Mouse (Mus musculus) CH12.LX (cell line): ENCODE measurements around the gene Zc2hc1b. TPM values are rescaled to one million over a fixed set of nuclear protein-coding genes. Genes with fewer than 3 reads are reported as not detected.

Experiments used
- DNase-seq: peaks from one replicate; pipeline ENCODE4 v3.0.0-alpha.2; 2013; ENCODE audit errors: extremely low read depth
- H3K27ac ChIP-seq: 2 replicates; pipeline ENCODE4 v1.5.1; 2012; ENCODE audit warnings: low read depth, mild to moderate bottlenecking, control low read depth, moderate library complexity; ENCODE audit not compliant: insufficient read depth
- H3K27me3 ChIP-seq: replicated peaks from 2 replicates; pipeline ENCODE3; 2012; ENCODE audit warnings: inconsistent platforms
- H3K36me3 ChIP-seq, 2 experiments: replicated peaks in 1 of 2; 2 replicates each; pipeline versions ENCODE3 to v1.6.1; 2012; ENCODE audit warnings: inconsistent platforms in 1 of 2, low read length in 1 of 2, mild to moderate bottlenecking in 1 of 2, mixed read lengths in 1 of 2, moderate library complexity in 1 of 2; ENCODE audit not compliant: control insufficient read depth in 1 of 2, insufficient read depth in 1 of 2
- H3K4me1 ChIP-seq, 2 experiments: 2 replicates each; pipeline ENCODE4 v1.6.1; 2012; ENCODE audit warnings: inconsistent platforms in 1 of 2, moderate library complexity in 1 of 2; ENCODE audit not compliant: insufficient read depth in 2 of 2, control insufficient read depth in 1 of 2
- H3K4me2 ChIP-seq: 2 replicates; pipeline ENCODE4 v1.6.1; 2012; ENCODE audit warnings: low read depth, mild to moderate bottlenecking, control low read depth; ENCODE audit not compliant: poor library complexity, insufficient read depth, severe bottlenecking
- H3K4me3 ChIP-seq, 3 experiments: fragments of 150-350 bp in 1 of 3; sonication (generic) in 1 of 3; replicated peaks in 1 of 3; 2 replicates each; pipeline versions ENCODE3 to v1.5.1; 2011 to 2012; ENCODE audit warnings: low read depth in 2 of 3, low read length in 2 of 3, mild to moderate bottlenecking in 2 of 3, moderate library complexity in 2 of 3, control low read depth in 1 of 3, improper control_type of control experiment in 1 of 3, inconsistent platforms in 1 of 3, mixed read lengths in 1 of 3; ENCODE audit not compliant: poor library complexity in 1 of 3
- H3K79me2 ChIP-seq: replicated peaks from 2 replicates; pipeline ENCODE4 v1.6.1; 2012; ENCODE audit warnings: mild to moderate bottlenecking, moderate library complexity; ENCODE audit not compliant: control insufficient read depth, poor library complexity, insufficient read depth, severe bottlenecking; ENCODE audit errors: extremely low read depth
- H3K9ac ChIP-seq: 2 replicates; pipeline ENCODE4 v1.6.1; 2012; ENCODE audit warnings: low read depth, mild to moderate bottlenecking, control low read depth, moderate library complexity; ENCODE audit not compliant: insufficient read depth
- H3K9me3 ChIP-seq: replicated peaks from 2 replicates; pipeline ENCODE3; 2012; ENCODE audit warnings: low read length, inconsistent platforms, mixed read lengths
- BHLHE40 ChIP-seq: IDR thresholded peaks from 2 replicates; pipeline ENCODE4 v1.6.1; 2011; ENCODE audit warnings: mild to moderate bottlenecking, low read depth, low read length, improper control_type of control experiment
- CHD2 ChIP-seq: IDR thresholded peaks from 2 replicates; pipeline ENCODE4 v1.6.1; 2011; ENCODE audit warnings: low read length, improper control_type of control experiment
- ELF1 ChIP-seq: IDR thresholded peaks from 2 replicates; pipeline ENCODE4 v1.6.1; 2014; ENCODE audit warnings: low read depth, mild to moderate bottlenecking, inconsistent platforms, low read length, improper control_type of control experiment
- EP300 ChIP-seq: IDR thresholded peaks from 2 replicates; pipeline ENCODE4 v1.6.1; 2011; ENCODE audit warnings: low read length, improper control_type of control experiment
- IRF4 ChIP-seq: IDR thresholded peaks from 2 replicates; pipeline ENCODE4 v1.6.1; 2014; ENCODE audit warnings: low read depth, mild to moderate bottlenecking, inconsistent platforms, low read length, improper control_type of control experiment
- JUND ChIP-seq: conservative IDR thresholded peaks from 2 replicates; pipeline ENCODE4 v1.6.1; 2011; ENCODE audit warnings: low read depth, low read length, improper control_type of control experiment
- KAT2A ChIP-seq: IDR thresholded peaks from 2 replicates; pipeline ENCODE4 v1.6.1; 2012; ENCODE audit warnings: low read length, improper control_type of control experiment, inconsistent platforms; ENCODE audit not compliant: insufficient replicate concordance
- MAFK ChIP-seq: IDR thresholded peaks from 2 replicates; pipeline ENCODE4 v1.6.1; 2011; ENCODE audit warnings: low read length, improper control_type of control experiment; ENCODE audit not compliant: insufficient replicate concordance
- MEF2A ChIP-seq: IDR thresholded peaks from 2 replicates; pipeline ENCODE4 v1.6.1; 2014; ENCODE audit warnings: low read depth, mild to moderate bottlenecking, inconsistent platforms, low read length, improper control_type of control experiment, borderline replicate concordance
- MXI1 ChIP-seq: IDR thresholded peaks from 2 replicates; pipeline ENCODE4 v1.6.1; 2011; ENCODE audit warnings: mild to moderate bottlenecking, low read depth, low read length, improper control_type of control experiment
- MYC ChIP-seq: IDR thresholded peaks from 2 replicates; pipeline ENCODE4 v1.6.1; 2011; ENCODE audit warnings: low read depth, mild to moderate bottlenecking, improper control_type of control experiment, low read length
- NELFE ChIP-seq: IDR thresholded peaks from 2 replicates; pipeline ENCODE4 v1.6.1; 2011; ENCODE audit warnings: low read depth, low read length, improper control_type of control experiment
- NRF1 ChIP-seq: IDR thresholded peaks from 2 replicates; pipeline ENCODE4 v1.6.1; 2014; ENCODE audit warnings: low read depth, mild to moderate bottlenecking, inconsistent platforms, low read length, improper control_type of control experiment, moderate library complexity
- POLR2A ChIP-seq: IDR thresholded peaks from 2 replicates; pipeline ENCODE4 v1.6.1; 2011; ENCODE audit warnings: low read depth, mild to moderate bottlenecking, improper control_type of control experiment, low read length
- POLR2AphosphoS2 ChIP-seq: IDR thresholded peaks from 2 replicates; pipeline ENCODE4 v1.6.1; 2011; ENCODE audit warnings: low read depth, low read length, improper control_type of control experiment
- RAD21 ChIP-seq: IDR thresholded peaks from 2 replicates; pipeline ENCODE4 v1.6.1; 2011; ENCODE audit warnings: low read depth, mild to moderate bottlenecking, low read length, improper control_type of control experiment, moderate library complexity
- RCOR1 ChIP-seq: conservative IDR thresholded peaks from 2 replicates; pipeline ENCODE4 v1.6.1; 2012; ENCODE audit warnings: low read depth, mild to moderate bottlenecking, inconsistent platforms, low read length, improper control_type of control experiment
- UBTF ChIP-seq: IDR thresholded peaks from 2 replicates; pipeline ENCODE4 v1.6.1; 2012; ENCODE audit warnings: low read depth, mild to moderate bottlenecking, inconsistent platforms, low read length, improper control_type of control experiment, moderate library complexity
- USF1 ChIP-seq: IDR thresholded peaks from 2 replicates; pipeline ENCODE4 v1.6.1; 2014; ENCODE audit warnings: low read depth, mild to moderate bottlenecking, inconsistent platforms, low read length, improper control_type of control experiment
- USF2 ChIP-seq: conservative IDR thresholded peaks from 2 replicates; pipeline ENCODE4 v1.6.1; 2011; ENCODE audit warnings: low read depth, low read length, improper control_type of control experiment
- ZMIZ1 ChIP-seq: IDR thresholded peaks from 2 replicates; pipeline ENCODE4 v1.6.1; 2012; ENCODE audit warnings: low read depth, mild to moderate bottlenecking, inconsistent platforms, low read length, improper control_type of control experiment
- ZNF384 ChIP-seq: IDR thresholded peaks from 2 replicates; pipeline ENCODE4 v1.6.1; 2012; ENCODE audit warnings: low read depth, low read length, improper control_type of control experiment, inconsistent platforms
- dilution Hi-C: fragments of 300-500 bp; cut with MboI; formaldehyde crosslinking; loops from 2 replicates; pipeline ENCODE4 v1.14.3; 2020; ENCODE audit warnings: low sequenced_read_pairs; ENCODE audit not compliant: extremely low pct_unique_long_range_greater_than_20kb, extremely low pct_ligation_motif_present
- in situ Hi-C: fragments of 300-500 bp; cut with MboI; formaldehyde crosslinking; loops from 3 replicates; pipeline ENCODE4 v1.14.3; 2019; ENCODE audit warnings: low sequenced_read_pairs, low pct_ligation_motif_present, low pct_unique_long_range_greater_than_20kb, mixed read lengths
- polyA plus RNA-seq: library from polyadenylated mRNA; unstranded; fragments of >175 nt; gene quantifications from 2 replicates; pipeline ENCODE4 v1.2.1, GENCODE M21; 2012; ENCODE audit warnings: low read depth; ENCODE audit not compliant: insufficient read length
- total RNA-seq, 2 experiments: library from RNA; depleted of rRNA; stranded (reverse); fragments of 300-350 nt in 1 of 2; fragments of >200 nt in 1 of 2; gene quantifications; 2 replicates each; pipeline ENCODE4 v1.2.3; 2012 to 2014

Zc2hc1b gene
- total and polyA plus RNA-seq, 3 experiments = not detected

- dilution Hi-C loops (no loop called here), in situ Hi-C loops (no loop called here)
- Histone ChIP-seq H3K4me3 (no peak overlapping the region), H3K9ac (no peak overlapping the region), H3K4me2 (no peak overlapping the region), H3K36me3 (no peaks in the 10 kb centered on the region), H3K4me1 (no peaks in the 10 kb centered on the region; a peak in 1 of 4 replicates), H3K27ac (no peak overlapping the region), H3K27me3 (no peaks in the 10 kb centered on the region), H3K79me2 (no peaks in the 10 kb centered on the region), H3K9me3 (no peaks in the 10 kb centered on the region)
- DNase-seq = no peak
- no peak for TF ChIP-seq UBTF
- no peak for TF ChIP-seq CHD2
- TF ChIP-seq POLR2AphosphoS2 = no peak
These were observed 34.5 kb upstream of the Zc2hc1b start for GRCm38 (mm10) chr10:13212326-13212725.

GRCm38 (mm10) chr10:13209930-13210637 lies 32.3 kb upstream of the Zc2hc1b start:
- Histone ChIP-seq H3K4me1 (no peaks in the 10 kb centered on the region; a peak in 1 of 4 replicates), H3K36me3 (no peaks in the 10 kb centered on the region), H3K9me3 (no peaks in the 10 kb centered on the region), H3K4me2 (no peak overlapping the region), H3K27me3 (no peaks in the 10 kb centered on the region), H3K9ac (no peak overlapping the region), H3K4me3 (no peak overlapping the region), H3K27ac (no peak overlapping the region), H3K79me2 (no peaks in the 10 kb centered on the region)
- no peak for DNase-seq
- dilution Hi-C loops (no loop called here), in situ Hi-C loops (no loop called here)
- TF ChIP-seq UBTF (no peak), MAFK (no peak), KAT2A (no peak), ZNF384 (no peak), MEF2A (no peak), CHD2 (no peak), MXI1 (no peak), USF1 (no peak)

GRCm38 (mm10) chr10:13209506-13209905 lies 31.7 kb upstream of the Zc2hc1b start:
- Histone ChIP-seq H3K4me3 (no peak overlapping the region), H3K79me2 (no peaks in the 10 kb centered on the region), H3K9me3 (no peaks in the 10 kb centered on the region), H3K4me2 (no peak overlapping the region), H3K9ac (no peak overlapping the region), H3K27me3 (no peaks in the 10 kb centered on the region), H3K36me3 (no peaks in the 10 kb centered on the region), H3K4me1 (no peaks in the 10 kb centered on the region; a peak in 1 of 4 replicates), H3K27ac (no peak overlapping the region)
- no peak for TF ChIP-seq ELF1
- no peak for TF ChIP-seq BHLHE40
- TF ChIP-seq RAD21 = no peak
- no peak for TF ChIP-seq MYC
- no peak for TF ChIP-seq RCOR1
- TF ChIP-seq NELFE = no peak
- no peak for TF ChIP-seq USF2
- no peak for TF ChIP-seq MXI1
- no peak for TF ChIP-seq IRF4
- TF ChIP-seq ZMIZ1 = no peak
- TF ChIP-seq POLR2A = no peak
- no peak for TF ChIP-seq EP300
- TF ChIP-seq NRF1 = no peak
- no peak for TF ChIP-seq ZNF384
- TF ChIP-seq JUND = no peak
- no peak for DNase-seq
- in situ Hi-C loops (no loop called here), dilution Hi-C loops (no loop called here)
